Mouse (Mus musculus) limb, embryonic 12.5 days (tissue): ENCODE measurements around the gene Ces5a. TPM values are rescaled to one million over a fixed set of nuclear protein-coding genes. Genes with fewer than 3 reads are reported as not detected.

Source experiments
- ATAC-seq: fragments of 200-750 bp; cut with Nextera tagmentation; 2 replicates; pipeline ENCODE4 v1.8.0; 2017; ENCODE audit warnings: low read depth, moderate TSS enrichment; ENCODE audit not compliant: insufficient number of reproducible peaks, insufficient read depth, low FRiP score, low TSS enrichment
- H3K27ac ChIP-seq: fragments of 300-500 bp; sonication (generic); 2 replicates; pipeline ENCODE4 v1.5.1; 2016; ENCODE audit warnings: mild to moderate bottlenecking, moderate library complexity
- H3K27me3 ChIP-seq: fragments of 300-500 bp; sonication (generic); 2 replicates; pipeline ENCODE4 v1.6.1; 2016; ENCODE audit warnings: mild to moderate bottlenecking, moderate library complexity
- H3K36me3 ChIP-seq: fragments of 300-500 bp; sonication (generic); 2 replicates; pipeline ENCODE4 v1.6.1; 2016; ENCODE audit warnings: mild to moderate bottlenecking, moderate library complexity
- H3K4me1 ChIP-seq: fragments of 300-500 bp; sonication (generic); replicated peaks from 2 replicates; pipeline ENCODE4 v1.6.1; 2016
- H3K4me2 ChIP-seq: fragments of 300-500 bp; sonication (generic); 2 replicates; pipeline ENCODE4 v1.6.1; 2016; ENCODE audit warnings: mild to moderate bottlenecking, moderate library complexity
- H3K4me3 ChIP-seq: fragments of 300-500 bp; sonication (generic); replicated peaks from 2 replicates; pipeline ENCODE4 v1.5.1; 2016; ENCODE audit warnings: mild to moderate bottlenecking
- H3K9ac ChIP-seq: fragments of 300-500 bp; sonication (generic); replicated peaks from 2 replicates; pipeline ENCODE4 v1.6.1; 2016; ENCODE audit warnings: mild to moderate bottlenecking, moderate library complexity
- H3K9me3 ChIP-seq: fragments of 300-500 bp; sonication (generic); 2 replicates; pipeline ENCODE4 v1.6.1; 2016; ENCODE audit warnings: mild to moderate bottlenecking, moderate library complexity
- WGBS: fragments of 180-500 bp; shearing (Covaris S2); methylation state at CpG from one replicate; pipeline ENCODE4 v1.1.7; 2016; 5-methylcytosine and 5-hydroxymethylcytosine counted together
- polyA plus RNA-seq: library from polyadenylated mRNA; unstranded; fragments of >200 nt; fragmentation: Nextera tagmentation; extraction: Ambion mirVana; gene quantifications from 2 replicates; pipeline ENCODE4 v1.2.1, GENCODE M21; 2016

The Ces5a gene
- not detected in 2 replicates for polyA plus RNA-seq

- no peak for ATAC-seq
- Histone ChIP-seq H3K4me1 (no peaks in the 10 kb centered on the region), H3K9me3 (no peaks in the 10 kb centered on the region), H3K4me3 (no peak within 1 kb of the TSS), H3K9ac (no peak within 1 kb of the TSS), H3K27me3 (no peaks in the 10 kb centered on the region), H3K4me2 (no peak within 1 kb of the TSS), H3K27ac (no peak within 1 kb of the TSS), H3K36me3 (no peaks in the 10 kb centered on the region)
- WGBS: 91% methylated on average over 5 of the region's 5 CpGs
These were observed at the start of gene Ces5a for GRCm38 (mm10) chr8:93535730-93536129. Gene Ces5a, minus strand, starts transcription at chr8:93535830.

- H3K36me3 ChIP-seq: no peaks in the 10 kb centered on the region
- 88% methylated on average over 9 of the region's 9 CpGs for WGBS
- H3K4me2 ChIP-seq: no peak overlapping the region
- no peak overlapping the region for H3K4me3 ChIP-seq
- no peaks in the 10 kb centered on the region for H3K4me1 ChIP-seq
- no peak overlapping the region for H3K9ac ChIP-seq
- peaks cover 7% of the 10 kb centered on the region; the same call in 1 of the 2 replicates for H3K9me3 ChIP-seq
- H3K27ac ChIP-seq: no peak overlapping the region
- H3K27me3 ChIP-seq: no peaks in the 10 kb centered on the region
- ATAC-seq: no peak
These were observed 37.2 kb upstream of the Ces5a start for GRCm38 (mm10) chr8:93572841-93573240.

GRCm38 (mm10) chr8:93572095-93572501 is 36.5 kb upstream of the Ces5a start:
- 35% methylated on average over 2 of the region's 2 CpGs for WGBS
- Histone ChIP-seq H3K9me3 (peaks cover 7% of the 10 kb centered on the region; the same call in 1 of the 2 replicates), H3K4me3 (no peak overlapping the region), H3K4me1 (no peaks in the 10 kb centered on the region), H3K27ac (no peak overlapping the region), H3K36me3 (no peaks in the 10 kb centered on the region), H3K4me2 (no peak overlapping the region), H3K9ac (no peak overlapping the region), H3K27me3 (no peaks in the 10 kb centered on the region)
- ATAC-seq: no peak

DNA sequence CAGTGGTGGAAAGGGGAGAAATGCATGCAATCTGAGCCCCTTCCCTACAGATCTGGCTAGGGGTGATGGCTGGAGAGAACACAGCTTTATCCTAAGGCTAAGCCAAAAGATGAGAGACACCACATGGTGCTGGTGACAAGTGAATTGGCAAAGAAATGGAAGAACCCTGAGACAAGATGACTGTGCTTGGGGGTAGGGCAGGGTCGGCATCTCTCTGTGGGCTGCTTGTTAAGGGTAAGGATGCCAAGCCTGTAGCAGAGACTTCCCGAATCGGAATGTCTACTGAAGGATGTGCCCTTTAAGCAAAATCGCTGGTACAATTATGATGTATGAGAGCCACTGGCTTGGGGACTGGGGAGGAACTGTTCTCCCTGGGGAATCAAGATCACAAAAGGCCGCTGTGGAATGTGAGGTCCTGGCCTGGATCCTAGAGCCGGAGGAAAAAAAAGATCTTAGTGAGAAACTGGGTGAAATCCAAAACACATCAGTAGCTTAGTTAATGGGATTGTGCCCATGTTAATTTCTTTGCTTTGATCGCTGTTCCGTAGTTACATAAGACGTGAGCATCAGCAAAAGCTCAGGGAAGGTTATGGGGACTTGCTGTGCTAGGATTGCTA is 35.8 kb upstream of the Ces5a start:
- ATAC-seq: no peak
- H3K4me3 ChIP-seq: no peak overlapping the region
- H3K36me3 ChIP-seq: no peaks in the 10 kb centered on the region
- peaks cover 7% of the 10 kb centered on the region; the same call in 1 of the 2 replicates for H3K9me3 ChIP-seq
- no peaks in the 10 kb centered on the region for H3K4me1 ChIP-seq
- no peaks in the 10 kb centered on the region for H3K27me3 ChIP-seq
- H3K4me2 ChIP-seq: no peak overlapping the region
- no peak overlapping the region for H3K9ac ChIP-seq
- 46% methylated on average over 9 of the region's 9 CpGs for WGBS
- H3K27ac ChIP-seq: no peak overlapping the region

GRCm38 (mm10) chr8:93570186-93570530 is 34.5 kb upstream of the Ces5a start:
- WGBS: 39% methylated on average over 2 of the region's 2 CpGs
- Histone ChIP-seq H3K4me1 (no peaks in the 10 kb centered on the region), H3K9ac (no peak overlapping the region), H3K4me2 (no peak overlapping the region), H3K9me3 (peaks cover 7% of the 10 kb centered on the region; the same call in 1 of the 2 replicates), H3K27ac (no peak overlapping the region), H3K4me3 (no peak overlapping the region), H3K27me3 (no peaks in the 10 kb centered on the region), H3K36me3 (no peaks in the 10 kb centered on the region)
- no peak for ATAC-seq

GRCm38 (mm10) chr8:93569311-93570185 is 33.9 kb upstream of the Ces5a start:
- no peaks in the 10 kb centered on the region for H3K27me3 ChIP-seq
- no peak for ATAC-seq
- H3K9ac ChIP-seq: no peak overlapping the region
- H3K4me2 ChIP-seq: no peak overlapping the region
- H3K36me3 ChIP-seq: no peaks in the 10 kb centered on the region
- no peak overlapping the region for H3K4me3 ChIP-seq
- no peak overlapping the region for H3K27ac ChIP-seq
- WGBS: 53% methylated on average over 13 of the region's 13 CpGs
- H3K9me3 ChIP-seq: peaks cover 7% of the 10 kb centered on the region; the same call in 1 of the 2 replicates
- H3K4me1 ChIP-seq: no peaks in the 10 kb centered on the region

DNA sequence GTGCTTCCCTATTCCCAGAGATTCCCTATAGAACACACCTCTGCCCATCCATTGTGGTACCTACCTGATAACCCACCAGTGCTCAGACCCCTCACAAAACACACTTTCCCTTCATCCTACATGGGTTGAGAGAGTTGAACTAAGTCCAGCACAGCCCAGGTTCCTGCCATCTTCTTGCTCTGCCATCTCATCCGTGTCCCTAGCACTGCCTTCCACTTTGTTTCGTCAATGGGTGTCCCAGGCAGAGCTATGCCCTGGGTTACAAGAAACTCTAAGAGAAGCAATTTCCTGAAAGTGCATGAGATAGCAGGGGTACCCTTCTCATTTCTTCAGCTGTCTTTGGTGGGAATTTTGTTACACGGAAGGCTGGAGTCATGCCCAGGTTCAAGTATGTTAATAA is 33.0 kb upstream of the Ces5a start:
- H3K4me1 ChIP-seq: no peaks in the 10 kb centered on the region
- H3K27ac ChIP-seq: no peak overlapping the region
- H3K9me3 ChIP-seq: peaks cover 7% of the 10 kb centered on the region; the same call in 1 of the 2 replicates
- H3K36me3 ChIP-seq: no peaks in the 10 kb centered on the region
- H3K9ac ChIP-seq: no peak overlapping the region
- no peak for ATAC-seq
- no peak overlapping the region for H3K4me2 ChIP-seq
- WGBS: 91% methylated on average over 3 of the region's 3 CpGs
- no peak overlapping the region for H3K4me3 ChIP-seq
- no peaks in the 10 kb centered on the region for H3K27me3 ChIP-seq

- no peak for ATAC-seq
- Histone ChIP-seq H3K4me3 (no peak overlapping the region), H3K27ac (no peak overlapping the region), H3K9me3 (peaks cover 7% of the 10 kb centered on the region; the same call in 1 of the 2 replicates), H3K4me1 (no peaks in the 10 kb centered on the region), H3K27me3 (no peaks in the 10 kb centered on the region), H3K9ac (no peak overlapping the region), H3K36me3 (no peaks in the 10 kb centered on the region), H3K4me2 (no peak overlapping the region)
- 65% methylated on average over 9 of the region's 9 CpGs for WGBS
These were observed 31.5 kb upstream of the Ces5a start for GRCm38 (mm10) chr8:93567086-93567485.

DNA sequence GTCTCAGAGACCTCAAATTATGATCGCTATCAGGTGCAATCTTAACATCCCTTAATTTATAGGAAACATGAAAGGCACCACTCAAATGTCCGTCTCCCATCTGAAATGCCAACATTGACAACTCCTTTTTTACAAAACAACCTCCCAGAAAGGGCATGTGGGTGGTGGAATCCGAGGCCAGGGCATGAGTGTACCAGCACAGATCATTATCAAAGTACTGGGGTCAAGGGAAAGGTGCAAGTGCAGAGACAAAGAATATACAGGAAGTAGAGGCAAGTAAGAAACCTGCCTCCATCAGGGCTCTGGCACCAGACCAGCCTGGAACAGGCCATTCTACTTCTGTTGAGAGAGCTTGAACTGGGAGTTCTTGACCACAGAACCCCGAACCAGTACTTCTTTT is 29.0 kb upstream of the Ces5a start:
- Histone ChIP-seq H3K9me3 (peaks cover 7% of the 10 kb centered on the region; the same call in 1 of the 2 replicates), H3K36me3 (no peaks in the 10 kb centered on the region), H3K9ac (no peak overlapping the region), H3K27me3 (no peaks in the 10 kb centered on the region), H3K4me2 (no peak overlapping the region), H3K4me3 (no peak overlapping the region), H3K4me1 (no peaks in the 10 kb centered on the region), H3K27ac (no peak overlapping the region)
- 69% methylated on average over 4 of the region's 4 CpGs for WGBS
- no peak for ATAC-seq

GRCm38 (mm10) chr8:93563551-93563950 is 27.9 kb upstream of the Ces5a start:
- no peak overlapping the region for H3K9ac ChIP-seq
- no peaks in the 10 kb centered on the region for H3K36me3 ChIP-seq
- H3K27ac ChIP-seq: no peak overlapping the region
- peaks cover 4% of the 10 kb centered on the region; the same call in 1 of the 2 replicates for H3K9me3 ChIP-seq
- no peak overlapping the region for H3K4me3 ChIP-seq
- H3K27me3 ChIP-seq: no peaks in the 10 kb centered on the region
- WGBS: 85% methylated on average over 7 of the region's 7 CpGs
- no peak overlapping the region for H3K4me2 ChIP-seq
- no peaks in the 10 kb centered on the region for H3K4me1 ChIP-seq
- ATAC-seq: no peak

GRCm38 (mm10) chr8:93562557-93563210 is 27.1 kb upstream of the Ces5a start:
- no peak for ATAC-seq
- H3K4me1 ChIP-seq: no peaks in the 10 kb centered on the region

More at GRCm38 (mm10) chr8:93562557-93563210, 27.1 kb upstream of the Ces5a start:
- H3K4me2 ChIP-seq: no peak overlapping the region
- H3K27me3 ChIP-seq: no peaks in the 10 kb centered on the region
- no peaks in the 10 kb centered on the region for H3K9me3 ChIP-seq
- WGBS: 39% methylated on average over 6 of the region's 6 CpGs
- H3K4me3 ChIP-seq: no peak overlapping the region
- no peak overlapping the region for H3K27ac ChIP-seq
- H3K9ac ChIP-seq: no peak overlapping the region
- no peaks in the 10 kb centered on the region for H3K36me3 ChIP-seq
